Mouse (Mus musculus) forebrain, embryonic 12.5 days (tissue): ENCODE results near the gene P3h2. TPM values are rescaled to one million over a fixed set of nuclear protein-coding genes. Genes with fewer than 3 reads are reported as not detected.

Experiments
- ATAC-seq: fragments of 200-750 bp; cut with Nextera tagmentation; 2 replicates; pipeline ENCODE4 v1.8.0; 2017; ENCODE audit warnings: moderate TSS enrichment; ENCODE audit not compliant: low FRiP score
- H3K27ac ChIP-seq: fragments of 300-500 bp; sonication (generic); 2 replicates; pipeline ENCODE4 v1.5.1; 2016; ENCODE audit warnings: mild to moderate bottlenecking
- H3K27me3 ChIP-seq: fragments of 300-500 bp; sonication (generic); 2 replicates; pipeline ENCODE4 v1.6.1; 2016; ENCODE audit warnings: mild to moderate bottlenecking
- H3K36me3 ChIP-seq: fragments of 300-500 bp; sonication (generic); replicated peaks from 2 replicates; pipeline ENCODE4 v1.6.1; 2016; ENCODE audit warnings: mild to moderate bottlenecking
- H3K4me1 ChIP-seq: fragments of 300-500 bp; sonication (generic); 2 replicates; pipeline ENCODE4 v1.6.1; 2016
- H3K4me2 ChIP-seq: fragments of 300-500 bp; sonication (generic); 2 replicates; pipeline ENCODE4 v1.6.1; 2016; ENCODE audit warnings: mild to moderate bottlenecking, moderate library complexity
- H3K4me3 ChIP-seq: fragments of 300-500 bp; sonication (generic); replicated peaks from 2 replicates; pipeline ENCODE4 v1.5.1; 2016; ENCODE audit warnings: mild to moderate bottlenecking
- H3K9ac ChIP-seq: fragments of 300-500 bp; sonication (generic); 2 replicates; pipeline ENCODE4 v1.6.1; 2016; ENCODE audit warnings: mild to moderate bottlenecking
- H3K9me3 ChIP-seq: fragments of 300-500 bp; sonication (generic); 2 replicates; pipeline ENCODE4 v1.6.1; 2016
- WGBS: fragments of 180-500 bp; shearing (Covaris S2); methylation state at CpG from one replicate; pipeline ENCODE4 v1.1.7; 2016; 5-methylcytosine and 5-hydroxymethylcytosine counted together
- polyA plus RNA-seq: library from polyadenylated mRNA; unstranded; fragments of >200 nt; fragmentation: Nextera tagmentation; extraction: Ambion mirVana; gene quantifications from 2 replicates; pipeline ENCODE4 v1.2.1, GENCODE M21; 2016

The P3h2 gene
- polyA plus RNA-seq, 1 experiment from 2014 or later, result 2.3 TPM

DNA sequence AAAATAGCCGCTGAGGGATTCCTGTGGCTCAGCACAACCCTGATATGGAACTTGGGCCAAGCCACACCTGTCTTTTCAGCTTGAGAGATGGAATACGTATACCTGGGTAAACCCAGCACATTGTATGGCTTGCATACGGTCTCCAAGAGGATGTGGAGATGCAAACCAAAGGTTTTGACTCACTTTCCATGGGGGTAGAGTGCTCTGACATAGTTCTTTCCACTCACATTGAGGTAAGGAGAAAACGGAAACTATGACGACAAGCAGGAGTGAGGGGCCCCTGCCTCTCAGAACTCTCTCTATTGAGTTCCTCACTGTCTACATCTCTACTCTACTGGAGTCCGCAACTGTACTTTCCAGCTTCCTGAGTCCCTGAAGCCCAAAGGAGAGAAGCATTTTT is 135.4 kb downstream of the P3h2 start:
- no peaks in the 10 kb centered on the region for H3K4me1 ChIP-seq
- H3K4me3 ChIP-seq, result no peak overlapping the region
- H3K27me3 ChIP-seq, result no peaks in the 10 kb centered on the region
- H3K4me2 ChIP-seq, result no peak overlapping the region
- H3K9me3 ChIP-seq, result no peaks in the 10 kb centered on the region
- H3K36me3 ChIP-seq, result no peaks in the 10 kb centered on the region
- 90% methylated on average over 6 of the region's 6 CpGs for WGBS
- no peak overlapping the region for H3K9ac ChIP-seq
- H3K27ac ChIP-seq, result no peak overlapping the region
- no peak for ATAC-seq

DNA sequence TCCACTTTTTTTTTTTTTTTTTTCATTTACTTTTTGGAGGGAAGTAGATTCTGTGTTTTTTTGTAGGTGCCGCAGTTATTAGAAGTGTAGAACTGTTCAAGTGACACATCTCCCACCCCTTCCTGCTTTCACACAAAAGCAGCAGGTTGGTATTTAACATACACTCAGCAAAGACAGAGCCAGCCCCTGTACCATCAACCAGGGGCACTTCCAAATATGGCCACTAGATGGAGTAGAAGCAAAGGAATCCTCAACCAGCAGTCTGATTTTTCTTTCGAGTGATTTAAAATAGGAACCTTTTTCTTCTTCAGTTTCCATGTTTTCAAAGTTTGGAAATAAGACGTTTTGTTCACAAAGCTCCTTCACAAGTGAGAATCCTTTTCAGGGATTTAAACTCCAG is 138.3 kb downstream of the P3h2 start:
- no peaks in the 10 kb centered on the region for H3K4me1 ChIP-seq
- H3K27ac ChIP-seq, result no peak overlapping the region
- WGBS, result 26% methylated on average over 3 of the region's 3 CpGs
- no peak overlapping the region for H3K4me2 ChIP-seq
- H3K9ac ChIP-seq, result no peak overlapping the region
- no peaks in the 10 kb centered on the region for H3K9me3 ChIP-seq
- ATAC-seq, result peak; percentile 70
- no peaks in the 10 kb centered on the region for H3K27me3 ChIP-seq
- H3K36me3 ChIP-seq, result no peaks in the 10 kb centered on the region
- H3K4me3 ChIP-seq, result no peak overlapping the region

DNA sequence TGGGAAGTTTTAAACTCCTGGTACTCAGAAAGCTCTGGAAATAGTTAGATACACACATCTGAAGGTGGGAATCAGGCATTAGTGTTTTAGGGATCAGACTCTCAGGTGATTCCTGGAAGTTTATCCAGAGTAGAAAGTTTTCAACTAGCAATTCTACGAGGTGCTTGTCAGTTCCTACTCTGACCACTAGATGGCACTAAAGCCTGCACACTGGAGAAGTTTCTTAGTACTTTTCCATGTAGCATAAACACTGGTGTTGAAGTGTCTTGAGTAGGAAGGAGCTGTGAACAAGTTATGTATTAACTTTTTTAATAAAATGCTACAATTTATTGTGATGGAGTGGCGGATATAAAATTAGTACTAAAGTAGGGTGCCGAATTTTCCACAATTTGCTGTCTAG is 141.7 kb downstream of the P3h2 start:
- no peak overlapping the region for H3K27ac ChIP-seq
- WGBS, result 16% methylated on average over 3 of the region's 3 CpGs
- no peaks in the 10 kb centered on the region for H3K9me3 ChIP-seq
- H3K27me3 ChIP-seq, result no peaks in the 10 kb centered on the region
- peak; percentile 55 for ATAC-seq
- no peak overlapping the region for H3K4me3 ChIP-seq
- no peaks in the 10 kb centered on the region for H3K36me3 ChIP-seq
- H3K9ac ChIP-seq, result no peak overlapping the region
- H3K4me1 ChIP-seq, result no peaks in the 10 kb centered on the region
- no peak overlapping the region for H3K4me2 ChIP-seq

DNA sequence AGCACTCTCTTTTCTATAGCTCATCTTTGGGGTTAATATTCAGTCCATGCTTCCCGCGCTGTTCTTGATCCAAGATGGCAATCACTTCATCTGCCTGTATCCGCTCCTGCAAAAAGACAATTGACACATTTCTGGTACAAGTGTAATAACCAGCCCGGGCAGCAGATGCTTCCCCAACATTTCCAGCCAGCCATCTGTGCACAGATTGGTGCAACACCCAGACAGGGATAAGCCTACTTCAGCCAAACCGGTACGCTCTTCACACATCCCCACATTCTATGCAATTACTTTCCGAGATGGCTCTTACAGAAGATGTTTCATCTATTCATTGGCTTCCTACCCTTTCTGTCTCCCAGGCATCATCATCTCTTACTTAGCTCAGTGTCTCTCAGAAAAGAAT is 145.2 kb downstream of the P3h2 start:
- H3K27me3 ChIP-seq, result no peaks in the 10 kb centered on the region
- WGBS, result 90% methylated on average over 7 of the region's 7 CpGs
- H3K4me1 ChIP-seq, result no peaks in the 10 kb centered on the region
- 0 out of 2 replicates have a peak, but pooled peaks have one; percentile 53 for ATAC-seq
- no peaks in the 10 kb centered on the region for H3K36me3 ChIP-seq
- H3K4me2 ChIP-seq, result no peak overlapping the region
- H3K27ac ChIP-seq, result no peak overlapping the region
- no peak overlapping the region for H3K9ac ChIP-seq
- H3K9me3 ChIP-seq, result no peaks in the 10 kb centered on the region
- no peak overlapping the region for H3K4me3 ChIP-seq

DNA sequence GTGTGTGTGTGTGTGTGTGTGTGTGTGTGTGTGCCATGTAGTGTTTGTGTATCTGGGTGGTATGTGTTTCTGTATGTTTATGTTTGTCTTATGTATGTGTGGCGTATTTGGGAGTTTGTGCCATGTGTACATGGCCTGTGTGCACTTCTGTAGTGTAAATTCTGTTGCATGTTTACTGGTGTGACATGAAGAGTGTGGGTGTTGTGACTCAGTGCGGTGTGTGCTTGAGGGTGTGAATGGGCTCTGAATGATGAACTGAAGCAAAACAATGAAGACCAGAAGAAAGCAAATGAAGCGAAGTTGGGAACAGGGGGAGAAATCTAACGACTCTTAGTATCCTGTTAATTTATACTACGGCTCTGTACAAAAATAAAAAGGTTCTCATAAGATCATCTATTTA is 145.7 kb downstream of the P3h2 start:
- Histone ChIP-seq H3K9me3 (no peaks in the 10 kb centered on the region), H3K36me3 (no peaks in the 10 kb centered on the region), H3K27me3 (no peaks in the 10 kb centered on the region), H3K4me2 (no peak overlapping the region), H3K9ac (no peak overlapping the region), H3K27ac (no peak overlapping the region), H3K4me3 (no peak overlapping the region), H3K4me1 (no peaks in the 10 kb centered on the region)
- ATAC-seq, result no peak
- 80% methylated on average over 5 of the region's 5 CpGs for WGBS

DNA sequence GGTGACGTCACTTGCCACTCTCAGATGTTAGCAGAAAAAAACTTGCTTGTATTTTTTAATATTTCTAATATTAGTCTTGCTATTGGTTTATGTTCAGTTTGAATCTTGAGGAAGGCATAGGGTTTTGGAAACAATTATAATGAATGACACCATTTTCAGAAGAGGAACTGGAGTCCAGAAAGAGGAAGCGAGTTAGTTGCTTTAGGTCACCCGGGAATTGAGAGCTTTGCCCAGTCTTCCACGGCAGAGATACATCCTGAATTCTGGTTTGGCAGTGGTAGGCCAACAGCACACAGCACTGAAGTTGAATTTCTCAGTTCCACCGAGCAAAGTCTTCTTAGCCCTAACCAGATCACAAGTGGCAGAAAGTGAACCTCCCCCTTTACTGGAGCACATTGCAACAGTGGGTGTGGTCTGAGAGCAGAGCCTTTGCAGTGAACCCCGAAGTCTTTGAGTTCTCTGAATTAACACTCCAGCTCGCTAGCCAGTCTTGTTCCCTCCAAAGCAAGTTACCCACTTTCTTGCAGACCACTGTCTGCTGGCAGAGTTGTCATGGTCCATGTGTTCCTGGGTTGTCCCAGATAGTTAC is 146.8 kb downstream of the P3h2 start:
- 81% methylated on average over 7 of the region's 7 CpGs for WGBS
- H3K27ac ChIP-seq, result no peak overlapping the region

DNA sequence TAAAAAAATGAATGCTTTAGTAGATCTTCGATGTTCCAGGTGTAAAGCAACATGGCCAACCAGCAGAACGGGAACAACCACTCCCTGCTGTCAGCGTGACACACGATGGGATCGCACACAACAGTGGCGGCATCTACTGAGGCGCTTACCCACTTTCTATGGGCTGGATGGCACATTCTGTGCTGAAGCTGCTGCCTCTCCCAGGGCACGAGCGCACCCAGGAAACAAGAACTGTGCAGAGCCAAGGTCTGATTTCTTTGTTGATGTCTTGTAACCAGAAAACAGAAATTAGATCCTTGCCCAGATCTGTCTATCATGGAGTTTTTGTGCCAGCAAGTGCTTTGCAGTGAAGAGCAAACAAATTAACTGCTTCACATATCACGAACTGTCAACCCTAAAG is 147.4 kb downstream of the P3h2 start:
- no peak for ATAC-seq
- 91% methylated on average over 10 of the region's 10 CpGs for WGBS
- Histone ChIP-seq H3K27me3 (no peaks in the 10 kb centered on the region), H3K36me3 (no peaks in the 10 kb centered on the region), H3K27ac (no peak overlapping the region), H3K4me3 (no peak overlapping the region), H3K4me2 (no peak overlapping the region), H3K9ac (no peak overlapping the region), H3K4me1 (no peaks in the 10 kb centered on the region), H3K9me3 (no peaks in the 10 kb centered on the region)

More for the DNA sequence above, 146.8 kb downstream of the P3h2 start:
- no peak for ATAC-seq
- Histone ChIP-seq H3K4me2 (no peak overlapping the region), H3K27me3 (no peaks in the 10 kb centered on the region), H3K4me1 (no peaks in the 10 kb centered on the region), H3K4me3 (no peak overlapping the region), H3K9me3 (no peaks in the 10 kb centered on the region), H3K36me3 (no peaks in the 10 kb centered on the region), H3K9ac (no peak overlapping the region)

DNA sequence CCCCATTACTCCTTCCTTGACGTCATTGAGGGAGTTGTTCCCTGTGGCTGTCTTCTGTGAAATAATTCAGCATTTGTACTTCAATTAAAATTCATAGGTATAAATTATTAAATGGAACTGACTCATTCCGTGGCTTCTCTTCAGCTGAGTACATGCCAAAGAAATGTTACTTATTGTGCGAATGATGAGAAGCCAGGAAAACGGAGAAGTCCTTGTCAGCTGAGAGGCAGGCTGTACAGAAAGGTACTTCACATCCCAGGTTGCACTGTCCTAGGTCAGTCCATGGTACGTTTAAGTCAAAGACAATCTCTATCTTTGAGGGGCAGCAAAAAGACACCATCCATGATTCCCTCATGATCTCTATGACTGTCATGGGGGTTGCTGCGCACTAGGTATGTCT is 148.8 kb downstream of the P3h2 start:
- Histone ChIP-seq H3K36me3 (no peaks in the 10 kb centered on the region), H3K27ac (no peak overlapping the region), H3K4me3 (no peak overlapping the region), H3K9ac (no peak overlapping the region), H3K9me3 (no peaks in the 10 kb centered on the region), H3K4me1 (no peaks in the 10 kb centered on the region), H3K27me3 (no peaks in the 10 kb centered on the region), H3K4me2 (no peak overlapping the region)
- 94% methylated on average over 6 of the region's 6 CpGs for WGBS
- ATAC-seq, result no peak

DNA sequence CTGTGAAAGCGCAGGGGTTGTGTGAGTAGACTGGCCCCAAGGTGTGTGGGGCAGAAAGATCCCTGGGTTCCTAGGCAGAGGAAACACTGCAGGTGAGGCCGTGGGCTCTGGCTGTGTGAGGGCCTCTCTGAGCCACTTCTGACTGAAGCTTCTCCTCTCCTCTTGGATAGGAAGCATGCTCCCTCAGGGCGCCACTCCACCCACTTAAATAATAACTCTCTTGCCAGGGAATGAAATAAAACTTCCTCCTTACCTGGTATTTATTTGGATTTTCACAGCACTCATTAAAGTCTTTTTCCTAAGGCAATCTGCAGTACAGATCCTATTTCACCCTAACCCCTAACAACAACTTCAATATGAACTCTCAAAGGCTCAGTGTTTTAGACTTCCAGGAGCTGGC is 151.0 kb downstream of the P3h2 start:
- no peak overlapping the region for H3K4me2 ChIP-seq
- H3K27ac ChIP-seq, result no peak overlapping the region
- WGBS, result 83% methylated on average over 3 of the region's 3 CpGs
- H3K9ac ChIP-seq, result no peak overlapping the region
- no peaks in the 10 kb centered on the region for H3K9me3 ChIP-seq
- H3K4me3 ChIP-seq, result no peak overlapping the region
- no peaks in the 10 kb centered on the region for H3K36me3 ChIP-seq
- no peaks in the 10 kb centered on the region for H3K27me3 ChIP-seq
- H3K4me1 ChIP-seq, result no peaks in the 10 kb centered on the region
- ATAC-seq, result no peak

DNA sequence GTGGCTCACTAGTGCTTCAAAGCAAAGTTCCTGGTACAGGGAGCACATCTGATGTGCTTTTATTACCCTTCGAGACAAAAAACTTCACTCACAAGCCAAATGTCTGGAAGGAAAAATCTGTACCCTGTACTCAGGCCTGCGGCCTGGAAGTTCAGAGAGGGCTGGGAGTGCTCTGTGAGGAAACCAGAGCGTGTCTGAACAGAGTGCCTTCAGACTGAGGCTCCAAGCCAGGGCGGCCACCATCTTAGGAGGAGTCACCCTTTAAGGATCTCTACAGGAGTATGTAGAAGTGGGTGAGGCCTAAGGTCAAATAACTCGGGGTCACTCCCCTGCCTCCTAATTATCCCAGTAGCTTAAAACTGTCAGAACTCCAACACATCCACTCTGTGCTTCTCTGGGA is 152.2 kb downstream of the P3h2 start:
- no peak for ATAC-seq

DNA sequence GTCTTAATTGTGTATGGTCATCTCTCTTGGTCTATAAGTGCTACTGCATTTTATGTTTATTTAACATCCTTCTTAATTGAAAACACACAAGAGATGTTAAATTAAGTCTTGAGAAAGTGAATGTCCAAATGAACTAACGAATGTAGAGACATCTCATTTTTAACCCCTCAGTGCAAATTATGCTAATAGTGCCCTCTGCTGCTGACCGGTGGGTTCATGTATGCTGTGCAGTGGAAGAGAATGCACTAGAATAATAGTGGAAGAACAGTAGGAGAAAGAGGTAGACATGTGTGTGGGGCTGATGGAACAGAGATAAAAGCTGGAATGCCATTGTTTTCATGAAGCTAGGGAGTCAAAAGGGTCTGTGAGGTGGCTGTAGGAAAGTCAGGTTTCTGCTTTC is 153.6 kb downstream of the P3h2 start:
- no peaks in the 10 kb centered on the region for H3K9me3 ChIP-seq
- ATAC-seq, result no peak
- no peak overlapping the region for H3K9ac ChIP-seq
- no peak overlapping the region for H3K4me2 ChIP-seq
- 59% methylated on average over 2 of the region's 2 CpGs for WGBS
- H3K4me3 ChIP-seq, result no peak overlapping the region
- no peak overlapping the region for H3K27ac ChIP-seq
- H3K36me3 ChIP-seq, result no peaks in the 10 kb centered on the region
- H3K4me1 ChIP-seq, result no peaks in the 10 kb centered on the region
- no peaks in the 10 kb centered on the region for H3K27me3 ChIP-seq

More for the DNA sequence above, 152.2 kb downstream of the P3h2 start:
- Histone ChIP-seq H3K36me3 (no peaks in the 10 kb centered on the region), H3K27me3 (no peaks in the 10 kb centered on the region), H3K4me3 (no peak overlapping the region), H3K4me2 (no peak overlapping the region), H3K9ac (no peak overlapping the region), H3K4me1 (no peaks in the 10 kb centered on the region), H3K27ac (no peak overlapping the region), H3K9me3 (no peaks in the 10 kb centered on the region)
- 80% methylated on average over 5 of the region's 5 CpGs for whole genome bisulfite sequencing

DNA sequence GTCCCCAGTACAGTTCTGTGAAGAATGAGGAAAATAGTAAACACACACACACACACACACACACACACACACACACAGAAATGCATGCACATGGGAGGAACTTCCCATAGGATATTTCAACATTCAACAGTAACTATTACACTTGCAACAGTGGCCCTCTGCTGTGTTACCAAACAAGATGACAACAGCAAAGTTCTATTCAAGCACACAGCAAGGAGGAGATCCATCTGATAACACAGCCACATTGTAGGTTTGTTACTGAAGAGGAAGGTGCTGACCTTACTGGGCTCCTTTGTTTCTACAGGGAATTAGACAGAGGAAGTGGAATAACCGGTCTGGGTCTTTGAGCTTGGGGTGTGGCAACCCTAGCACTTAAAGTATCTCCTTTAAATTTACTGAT is 157.5 kb downstream of the P3h2 start:
- no peak overlapping the region for H3K4me3 ChIP-seq
- WGBS, result 78% methylated on average over 1 of the region's 1 CpGs
- no peak for ATAC-seq
- H3K9me3 ChIP-seq, result no peaks in the 10 kb centered on the region
- no peaks in the 10 kb centered on the region for H3K4me1 ChIP-seq
- H3K9ac ChIP-seq, result no peak overlapping the region
- H3K27ac ChIP-seq, result no peak overlapping the region
- no peaks in the 10 kb centered on the region for H3K36me3 ChIP-seq
- H3K4me2 ChIP-seq, result no peak overlapping the region
- no peaks in the 10 kb centered on the region for H3K27me3 ChIP-seq

DNA sequence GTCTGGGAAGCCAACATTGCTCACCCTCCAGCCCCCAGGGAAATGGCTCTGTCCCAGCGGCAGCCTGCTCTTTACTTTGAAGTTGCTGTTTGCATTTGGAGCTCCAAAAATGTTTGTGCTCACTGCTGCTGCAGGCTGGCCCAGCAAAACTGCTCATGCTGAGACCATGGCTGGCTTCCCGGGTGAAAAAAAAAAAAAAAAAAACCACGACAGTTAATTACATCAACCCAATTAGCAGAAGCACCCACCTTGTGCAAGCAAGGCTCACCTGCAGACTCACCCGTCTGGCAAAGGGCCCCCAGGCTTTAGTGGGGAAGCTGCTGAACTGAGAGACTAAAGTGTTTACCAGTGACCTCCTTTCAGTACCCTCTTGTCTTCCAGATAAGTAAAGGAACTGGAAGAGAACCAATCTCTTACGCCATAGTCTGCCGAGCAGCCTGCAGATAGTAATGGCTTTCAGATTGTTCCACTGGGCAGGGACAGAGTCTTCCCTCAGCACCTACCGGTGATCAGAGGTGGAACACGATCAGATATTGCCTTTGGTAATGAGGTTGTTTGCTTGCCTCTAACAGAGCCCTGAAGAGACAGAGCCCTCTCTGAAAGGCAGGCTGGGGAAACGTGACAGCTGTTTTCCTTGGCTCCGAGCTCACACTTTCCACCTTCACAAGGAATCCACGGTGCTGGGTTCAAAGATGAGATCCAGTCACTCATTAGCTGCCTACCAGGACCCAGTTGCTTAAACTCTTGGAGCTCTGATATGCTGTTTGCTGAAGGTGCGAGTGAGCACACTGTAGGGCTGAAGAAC is 160.2 kb downstream of the P3h2 start:
- no peaks in the 10 kb centered on the region for H3K9me3 ChIP-seq
- no peak overlapping the region for H3K4me2 ChIP-seq
- H3K4me1 ChIP-seq, result no peaks in the 10 kb centered on the region
- 69% methylated on average over 12 of the region's 12 CpGs for WGBS
- H3K36me3 ChIP-seq, result no peaks in the 10 kb centered on the region
- ATAC-seq, result no peak
- H3K27me3 ChIP-seq, result no peaks in the 10 kb centered on the region
- H3K9ac ChIP-seq, result no peak overlapping the region
- no peak overlapping the region for H3K4me3 ChIP-seq
- no peak overlapping the region for H3K27ac ChIP-seq
